Comparison of ENCODE assay signal across 9 mouse cellular contexts in the genomic region with DNA sequence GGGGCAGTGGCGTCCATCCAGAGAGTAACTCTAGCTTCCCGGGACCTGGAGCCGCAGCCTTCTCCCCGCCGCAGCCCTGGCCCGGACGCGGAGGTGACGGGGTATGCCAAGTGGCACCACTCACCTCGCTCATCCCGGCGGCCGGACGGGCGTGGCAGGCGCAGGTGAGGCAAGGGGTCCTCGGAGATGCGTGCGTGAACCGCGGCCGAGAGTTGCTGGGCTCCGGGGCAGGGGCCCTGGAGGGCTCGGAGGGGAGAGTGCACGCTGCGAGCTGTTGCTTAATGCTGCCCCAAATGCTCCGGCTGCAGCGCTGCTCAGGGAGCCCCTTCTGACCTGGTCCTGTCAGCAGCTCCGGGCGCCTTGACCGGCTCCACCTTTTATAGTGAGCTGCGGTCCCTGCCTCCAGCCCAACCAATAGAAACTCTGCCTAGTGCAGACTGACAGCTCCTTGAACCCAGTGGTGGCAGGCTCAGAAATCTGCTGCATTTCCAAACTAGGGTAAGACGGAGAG. TPM values are rescaled to one million over a fixed set of nuclear protein-coding genes. Genes with fewer than 3 reads are reported as not detected.
DNase-seq lines count a peak whose midpoint lies in the region; ATAC-seq and TF ChIP-seq lines count a peak whose summit lies in the region.
"Had no signal": no experiment of that assay in that cellular context is flagged by ENCODE, and none has a peak within 500 bp of the region (broad histone marks: within the 10 kb centered on the region; RNA-seq: fewer than 3 reads in every experiment).

A gene (minus strand): TSS at position 382 of the 511 bp plus-strand sequence.

- H3K27me3 ChIP-seq in cerebellum, adult 2 months (ENCODE audit: control insufficient read depth, insufficient read depth, low read length) = no peaks in the 10 kb centered on the region; the same call in 1 of the 2 replicates
- peaks cover 86% of the 10 kb centered on the region for H3K27me3 ChIP-seq in hindbrain, embryonic 10.5 days (ENCODE audit: insufficient read depth, poor library complexity, severe bottlenecking)
- H3K27me3 ChIP-seq in lung, embryonic 14.5 days (ENCODE audit: insufficient read depth, low read length) = peaks cover 51% of the 10 kb centered on the region
- H3K27me3 ChIP-seq: Patski had no signal

- TF ChIP-seq POLR2A in cerebellum, adult 2 months (IDR thresholded peaks at IDR 0.05; ENCODE audit: borderline replicate concordance, insufficient read depth, low read length) = no peak

- no peak for TF ChIP-seq CTCF in cerebellum, adult 2 months (IDR thresholded peaks at IDR 0.05; ENCODE audit: borderline replicate concordance, insufficient read depth, low read depth, low read length)
- TF ChIP-seq CTCF in lung, embryonic 14.5 days (IDR thresholded peaks at IDR 0.05; ENCODE audit: low read depth) = no peak

- peak within 1 kb of the TSS; percentile 3; the same call in 1 of the 2 replicates for H3K9ac ChIP-seq in ES-E14 (ENCODE audit: insufficient read depth, low read depth, low read length, poor library complexity, severe bottlenecking)
- H3K9ac ChIP-seq in lung, embryonic 14.5 days = peak within 1 kb of the TSS; percentile 46

- in situ Hi-C loops in ES-E14 (cut with MboI; ENCODE audit: low sequenced_read_pairs in 2 of 2, unreplicated experiment in 2 of 2) = no loop called here

- H3K4me2 ChIP-seq in lung, embryonic 14.5 days = peak within 1 kb of the TSS; percentile 88

- peak; percentile 68 for DNase-seq in ES-E14 (ENCODE audit: low read depth, low spot score)
- DNase-seq in cerebellum, adult 2 months = peak; percentile 57 to 69
- DNase-seq in frontal cortex, adult 2 months (ENCODE audit: extremely low spot score in 1 of 2, low spot score in 1 of 2) = peak; percentile 41 to 75
- DNase-seq in hindbrain, embryonic 10.5 days (ENCODE audit: low spot score) = peak; percentile 77
- peak; percentile 42 to 50 for DNase-seq in layer of hippocampus, postnatal 10 days (ENCODE audit: low spot score in 2 of 2)
- DNase-seq in lung, embryonic 14.5 days = peak; percentile 68
- DNase-seq in ovary, postnatal 14 days (ENCODE audit: low spot score) = peak; percentile 37

- H3K36me3 ChIP-seq in ES-E14 (ENCODE audit: control insufficient read depth, insufficient read depth, low read length, poor library complexity, severe bottlenecking) = no peaks in the 10 kb centered on the region
- no peaks in the 10 kb centered on the region for H3K36me3 ChIP-seq in hindbrain, embryonic 10.5 days
- H3K36me3 ChIP-seq in lung, embryonic 14.5 days (ENCODE audit: insufficient read depth) = no peaks in the 10 kb centered on the region

- H3K9me3 ChIP-seq in ES-E14 (ENCODE audit: control insufficient read depth, insufficient read depth, low read depth, low read length) = no peaks in the 10 kb centered on the region
- H3K9me3 ChIP-seq in hindbrain, embryonic 10.5 days = no peaks in the 10 kb centered on the region
- no peaks in the 10 kb centered on the region for H3K9me3 ChIP-seq in lung, embryonic 14.5 days (ENCODE audit: low read depth, low read length)

- under 1% methylated on average over 33 of the region's 33 CpGs for WGBS in cerebellum, adult 2 months
- under 1% methylated on average over 33 of the region's 33 CpGs for WGBS in hindbrain, embryonic 10.5 days
- WGBS in lung, embryonic 14.5 days = under 1% methylated on average over 33 of the region's 33 CpGs

- H3K4me3 ChIP-seq in ES-E14 (ENCODE audit: insufficient read depth in 1 of 2, low read depth in 1 of 2, low read length in 2 of 2, poor library complexity in 1 of 2, severe bottlenecking in 1 of 2) = peak within 1 kb of the TSS; percentile 77 to 91
- H3K4me3 ChIP-seq in cerebellum, adult 2 months (replicated peaks; ENCODE audit: insufficient read depth, low read depth, low read length) = peak within 1 kb of the TSS; percentile 48
- peak within 1 kb of the TSS; percentile 67 for H3K4me3 ChIP-seq in hindbrain, embryonic 10.5 days
- H3K4me3 ChIP-seq in lung, embryonic 14.5 days (ENCODE audit: low read depth, low read length) = peak within 1 kb of the TSS; percentile 51

- peaks cover 0 to 2% of the 10 kb centered on the region in 2 experiments; a peak in 1 of 4 replicates for H3K4me1 ChIP-seq in ES-E14 (ENCODE audit: control insufficient read depth in 2 of 2, insufficient read depth in 2 of 2, low read length in 2 of 2, poor library complexity in 1 of 2)
- no peaks in the 10 kb centered on the region; the same call in 1 of the 2 replicates for H3K4me1 ChIP-seq in cerebellum, adult 2 months (ENCODE audit: control insufficient read depth, insufficient read depth, low read length)
- H3K4me1 ChIP-seq in hindbrain, embryonic 10.5 days (replicated peaks) = peaks cover 43% of the 10 kb centered on the region
- H3K4me1 ChIP-seq in lung, embryonic 14.5 days (ENCODE audit: insufficient read depth) = no peaks in the 10 kb centered on the region; the same call in 1 of the 2 replicates

- peak; percentile 86 for ATAC-seq in lung, embryonic 14.5 days (ENCODE audit: insufficient read depth)
- ATAC-seq in inflammation-experienced regulatory T-cells, adult 6 months = no peak
- ATAC-seq: Patski had no signal

- H3K27ac ChIP-seq in ES-E14 (ENCODE audit: insufficient read depth, low read depth, low read length, poor library complexity, severe bottlenecking) = no peak within 1 kb of the TSS
- no peak within 1 kb of the TSS for H3K27ac ChIP-seq in cerebellum, adult 2 months (ENCODE audit: insufficient read depth, low read length)
- peak within 1 kb of the TSS; percentile 66; the same call in 1 of the 2 replicates for H3K27ac ChIP-seq in hindbrain, embryonic 10.5 days
- no peak within 1 kb of the TSS for H3K27ac ChIP-seq in lung, embryonic 14.5 days (ENCODE audit: low read depth)

TF ChIP-seq in ES-E14, 5 proteins besides CTCF, POLR2A, EP300 and RAD21:
- TF ChIP-seq ZNF384 (IDR thresholded peaks at IDR 0.05; ENCODE audit: low read depth, low read length) (no peak), ZC3H11A (IDR thresholded peaks at IDR 0.05; ENCODE audit: borderline replicate concordance, low read depth, low read length) (no peak), CHD2 (IDR thresholded peaks at IDR 0.05; ENCODE audit: low read depth, low read length) (peak; percentile 69; the same call in 1 of the 2 replicates)

RNA-seq across cellular contexts. Expression of the gene that starts here (rescaled TPM):
- 0.63 and 2.2 TPM in 2 replicates for total RNA-seq in ES-E14 (2012; rRNA removed)
- 195 and 252 TPM in 2 replicates for polyA plus RNA-seq in cerebellum, adult 2 months (2012; rRNA removed)
- polyA plus RNA-seq in frontal cortex, adult 2 months (2012; rRNA removed) = 514 and 520 TPM in 2 replicates
- polyA plus RNA-seq in hindbrain, embryonic 10.5 days (2016; fragmentation: Nextera tagmentation; extraction: Ambion mirVana) = 19.9 and 32.8 TPM in 2 replicates
- 10 to 100 TPM; 16.9 to 18.0 TPM for total RNA-seq in layer of hippocampus, postnatal 10 days (2021)
- 5.7 and 6.0 TPM in 2 replicates for polyA plus RNA-seq in lung, embryonic 14.5 days (2014; fragmentation: Nextera tagmentation; extraction: Ambion mirVana)
- polyA plus RNA-seq in inflammation-experienced regulatory T-cells, adult 6 months (2017; shearing (Covaris generic)) = not detected
